Mouse (Mus musculus): ENCODE results near the gene Dvl1.

The Dvl1 gene

DNA sequence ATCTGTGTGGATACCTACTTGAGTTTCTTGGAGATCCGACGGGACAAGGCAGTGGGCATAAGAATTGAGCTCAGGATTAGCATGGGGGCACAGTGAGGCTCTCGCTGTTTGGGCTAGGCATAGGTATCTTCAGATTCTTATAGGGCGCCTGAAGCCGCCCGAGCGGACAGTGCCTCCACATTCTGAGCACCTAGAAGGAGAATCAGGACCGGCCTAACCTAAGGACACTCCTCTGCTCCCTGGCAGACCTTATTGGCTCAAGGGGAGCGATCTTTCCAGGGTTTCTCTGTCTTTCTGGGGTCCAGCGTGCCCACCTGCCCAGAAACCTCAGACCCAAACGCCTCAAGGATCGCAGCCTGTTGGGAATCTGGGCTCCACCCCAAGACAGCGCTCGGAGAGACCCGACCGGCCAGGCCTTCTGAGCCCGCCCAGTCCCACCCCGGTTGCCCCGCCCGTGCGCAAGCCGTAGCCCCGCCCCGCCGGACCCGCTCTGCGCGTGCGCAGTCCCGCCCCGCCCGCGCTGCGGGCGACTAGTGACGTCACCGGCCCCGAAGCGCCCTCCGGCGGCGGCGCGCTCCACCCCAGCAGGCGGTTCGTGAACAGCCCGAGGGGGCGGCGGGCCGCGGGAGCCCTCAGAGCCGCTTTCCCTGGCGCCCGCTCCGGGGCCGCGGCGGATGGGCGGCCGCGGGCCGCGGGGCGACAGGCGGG is at the start of gene Dvl1:
TSS of gene Dvl1 (plus strand) at position 532 of the 708 bp plus-strand sequence.
- peak; percentile 90 for DNase-seq

GRCm38 (mm10) chr4:155802075-155802474 is 45.1 kb upstream of the Dvl1 start:
- DNase-seq, result no peak

DNA sequence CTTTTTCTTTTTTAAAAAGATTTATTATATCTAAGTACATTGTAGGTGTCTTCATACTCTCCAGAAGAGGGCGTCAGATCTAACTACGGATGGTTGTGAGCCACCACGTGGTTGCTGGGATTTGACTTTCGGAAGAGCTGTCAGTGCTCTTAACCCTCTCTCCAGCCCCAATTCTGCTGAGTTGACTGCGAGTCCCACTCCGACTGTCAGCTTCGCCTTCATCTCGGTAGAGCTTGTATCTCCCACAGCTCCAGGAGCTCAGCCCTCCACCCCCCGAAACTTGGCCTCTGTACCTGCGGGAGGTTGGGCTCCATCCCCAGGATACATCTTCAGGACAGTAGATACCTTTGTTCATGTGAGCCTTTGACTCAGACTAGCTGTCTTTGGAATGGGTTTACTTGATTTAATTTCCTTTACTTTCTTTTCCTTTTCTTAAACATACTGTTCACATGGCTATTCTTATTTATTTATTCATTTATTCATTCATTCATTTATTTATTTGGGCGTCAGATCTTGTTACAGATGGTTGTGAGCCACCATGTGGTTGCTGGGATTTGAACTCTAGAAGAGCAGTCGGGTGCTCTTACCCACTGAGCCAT is 44.4 kb upstream of the Dvl1 start, which contains the start of gene Mrpl20:
TSS of gene Mrpl20 (plus strand) at position 138 of the 599 bp plus-strand sequence.
- DNase-seq, result no peak

GRCm38 (mm10) chr4:155803340-155804041 is 43.7 kb upstream of the Dvl1 start:
- peak; percentile 95 for DNase-seq

DNA sequence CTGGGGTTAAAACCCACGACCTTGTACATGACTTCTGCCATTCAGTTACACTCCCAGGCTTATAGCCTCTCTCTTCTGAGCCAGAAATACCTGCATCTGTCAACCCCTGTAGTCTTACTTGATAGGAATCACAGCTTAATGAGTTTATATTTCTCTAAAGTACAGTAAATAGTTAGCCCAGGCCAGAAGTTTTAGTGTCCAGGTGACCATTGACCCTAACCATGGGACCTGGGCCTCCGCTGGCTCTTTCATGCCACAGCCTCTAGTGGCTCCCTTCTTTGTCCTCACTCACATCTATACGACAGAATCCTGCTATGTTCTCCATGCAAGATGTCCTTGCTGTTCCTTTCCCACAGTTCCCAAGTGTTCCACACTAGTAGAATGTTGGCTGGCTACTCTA is 39.4 kb upstream of the Dvl1 start:
- peak; percentile 54 for DNase-seq

GRCm38 (mm10) chr4:155811929-155812664 is 35.1 kb upstream of the Dvl1 start, which contains the start of gene Ccnl2:
Ccnl2 (plus strand) TSS chr4:155812489.
- peak; percentile 95 for DNase-seq

DNA sequence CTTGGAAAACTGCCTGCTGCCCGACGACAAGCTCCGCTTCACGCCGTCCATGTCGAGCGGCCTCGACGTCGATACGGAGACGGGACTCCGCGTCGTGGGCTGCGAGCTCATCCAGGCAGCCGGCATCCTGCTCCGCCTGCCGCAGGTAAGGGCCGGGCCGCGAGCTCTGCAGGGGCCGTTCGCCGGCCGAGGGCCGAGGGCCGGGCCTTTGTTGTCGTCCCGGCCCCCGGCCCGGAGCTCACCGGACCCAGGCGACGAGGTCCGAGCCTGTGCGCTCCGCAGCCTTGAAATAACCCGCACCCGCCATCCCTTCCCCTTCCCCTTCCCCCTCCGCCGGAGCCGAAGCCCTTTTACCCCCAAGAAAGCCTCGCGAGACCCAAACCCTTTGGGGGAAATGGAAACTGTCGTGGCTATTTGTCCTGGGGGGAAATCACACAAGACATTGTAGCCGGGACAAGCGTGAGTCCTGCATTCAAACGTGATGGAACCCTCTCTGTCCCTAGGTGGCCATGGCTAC is 34.5 kb upstream of the Dvl1 start:
- DNase-seq, result no peak

- peak; percentile 40 for DNase-seq
Measured at GRCm38 (mm10) chr4:155817533-155817932, 29.7 kb upstream of the Dvl1 start.

- no peak for DNase-seq
Measured at GRCm38 (mm10) chr4:155821025-155821424, 26.2 kb upstream of the Dvl1 start.

DNA sequence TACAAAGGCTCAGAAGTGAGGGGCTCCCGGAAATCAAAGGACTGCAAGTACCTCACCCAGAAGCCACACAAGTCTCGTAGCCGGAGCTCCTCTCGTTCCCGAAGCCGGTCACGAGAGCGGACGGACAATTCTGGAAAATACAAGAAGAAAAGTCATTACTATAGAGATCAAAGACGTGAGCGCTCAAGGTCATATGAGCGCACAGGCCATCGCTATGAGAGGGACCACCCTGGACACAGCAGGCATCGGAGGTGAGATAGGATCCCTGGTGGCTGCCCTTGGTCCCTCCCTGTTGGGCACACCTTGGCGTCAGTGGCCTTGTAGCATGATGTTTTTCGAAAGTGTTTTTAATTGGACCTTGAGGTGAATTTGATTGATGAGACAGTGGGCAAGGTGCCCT is 23.8 kb upstream of the Dvl1 start:
- no peak for DNase-seq

GRCm38 (mm10) chr4:155829866-155830265 is 17.3 kb upstream of the Dvl1 start:
- no peak for DNase-seq

- peak; percentile 47 for DNase-seq
Measured at GRCm38 (mm10) chr4:155830596-155830995, 16.6 kb upstream of the Dvl1 start.

DNA sequence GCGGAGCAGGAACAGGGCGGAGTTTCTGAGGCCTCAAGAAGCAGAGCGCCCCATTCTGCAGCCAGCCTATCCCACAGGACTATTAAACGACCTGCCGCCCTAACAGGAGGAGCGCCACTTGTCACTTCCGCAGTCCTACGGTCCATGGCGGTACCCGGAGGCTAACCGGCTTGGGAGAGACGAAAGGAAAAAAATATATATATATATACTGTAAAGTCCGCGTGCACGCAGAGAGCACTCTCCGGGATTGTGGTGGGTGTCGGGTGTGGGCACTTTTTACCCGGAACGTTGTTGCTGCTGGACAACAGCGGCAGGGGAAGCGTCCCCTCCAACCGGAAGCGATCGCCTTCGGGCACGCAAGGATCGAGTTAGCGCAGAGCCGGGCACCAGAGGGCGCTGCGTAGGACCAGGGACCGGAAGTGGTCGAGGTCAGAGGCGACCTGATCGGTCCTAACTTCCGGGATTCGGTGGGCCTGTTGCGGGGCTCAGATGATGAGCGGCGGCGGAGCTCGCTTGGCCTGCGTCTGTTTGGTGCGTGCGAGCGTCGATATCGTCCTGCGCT is 15.9 kb upstream of the Dvl1 start, which contains the start of gene Aurkaip1:
TSS of gene Aurkaip1 (plus strand) at position 68 of the 562 bp plus-strand sequence.
- peak; percentile 96 for DNase-seq

DNA sequence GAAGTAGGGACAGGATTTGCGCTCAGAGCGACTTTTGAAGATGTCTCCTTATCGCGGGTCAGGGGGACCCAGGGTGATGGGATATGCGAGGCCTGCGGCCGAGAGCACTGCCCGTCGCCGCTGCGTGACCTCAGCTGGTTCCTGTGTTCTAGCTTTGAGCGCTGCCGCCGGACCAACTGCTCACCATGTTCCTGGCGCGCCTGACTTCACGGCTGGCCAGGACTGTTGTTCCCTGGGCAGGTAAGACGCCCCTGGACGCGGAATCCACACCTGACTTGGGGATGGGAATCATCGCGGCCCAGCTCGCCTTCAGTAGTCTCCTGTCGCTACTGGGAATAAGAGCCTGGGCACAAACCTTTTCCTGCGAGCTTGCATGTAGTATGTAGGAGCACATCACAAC is 15.4 kb upstream of the Dvl1 start:
- peak; percentile 52 for DNase-seq

DNA sequence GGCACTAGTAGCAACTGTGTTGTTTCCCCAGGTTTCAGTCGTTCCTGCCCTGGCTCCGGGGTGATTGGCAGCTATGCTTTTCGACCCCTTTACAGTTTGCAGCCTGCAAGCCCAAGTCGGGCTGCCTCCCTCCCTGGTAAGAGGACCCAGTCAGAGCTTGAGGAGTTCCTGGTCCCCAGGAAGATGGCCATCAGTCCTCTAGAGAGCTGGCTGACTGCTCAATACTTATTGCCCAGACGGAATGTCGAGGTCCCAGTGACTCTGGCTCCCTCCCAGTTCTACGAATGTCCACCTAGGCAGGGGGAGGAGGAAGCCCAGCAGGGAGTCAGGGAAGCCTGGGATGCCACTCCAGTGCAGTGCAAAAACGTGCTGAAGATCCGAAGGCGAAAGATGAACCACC is 14.9 kb upstream of the Dvl1 start:
- no peak for DNase-seq

DNA sequence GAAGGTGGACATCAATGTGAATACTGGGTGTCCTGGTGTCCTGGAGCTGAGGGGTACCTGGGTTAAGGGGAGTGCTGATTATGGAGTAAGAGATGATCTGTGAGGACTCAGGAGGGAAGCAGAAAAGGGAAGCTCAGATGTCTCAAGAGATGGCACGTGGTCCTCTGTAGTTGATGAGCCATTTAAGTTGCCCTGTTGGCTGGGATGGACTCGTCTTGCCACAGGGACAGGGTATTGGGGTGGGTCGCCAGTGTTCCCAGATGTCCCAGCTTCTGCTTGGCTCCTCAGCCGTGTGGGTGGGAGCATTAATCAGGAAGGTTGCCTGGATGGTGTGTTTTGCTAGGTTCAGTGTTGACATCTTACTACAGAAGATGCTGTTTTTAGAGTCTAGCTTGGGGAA is 14.0 kb upstream of the Dvl1 start:
- no peak for DNase-seq

DNA sequence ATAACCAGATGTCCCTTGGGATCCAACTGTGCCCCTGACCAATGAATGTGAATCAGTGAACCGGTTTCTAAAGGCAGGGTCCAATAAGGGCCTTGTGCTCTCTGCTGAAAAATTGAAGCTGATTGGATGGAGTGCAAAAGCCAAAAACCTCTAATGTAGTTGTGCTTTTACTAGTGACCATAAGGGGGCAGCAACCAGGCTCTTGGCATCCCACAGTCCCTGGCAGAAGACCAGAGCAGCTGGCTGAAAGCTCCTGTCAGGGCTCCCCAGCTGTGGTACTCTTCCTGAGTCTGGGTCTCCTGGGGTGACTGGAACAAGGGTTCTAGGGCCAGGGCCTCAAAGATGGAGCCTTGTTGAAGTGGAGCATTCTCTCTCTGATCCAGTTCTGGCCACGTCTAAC is 13.4 kb upstream of the Dvl1 start:
- DNase-seq, result peak; percentile 90

DNA sequence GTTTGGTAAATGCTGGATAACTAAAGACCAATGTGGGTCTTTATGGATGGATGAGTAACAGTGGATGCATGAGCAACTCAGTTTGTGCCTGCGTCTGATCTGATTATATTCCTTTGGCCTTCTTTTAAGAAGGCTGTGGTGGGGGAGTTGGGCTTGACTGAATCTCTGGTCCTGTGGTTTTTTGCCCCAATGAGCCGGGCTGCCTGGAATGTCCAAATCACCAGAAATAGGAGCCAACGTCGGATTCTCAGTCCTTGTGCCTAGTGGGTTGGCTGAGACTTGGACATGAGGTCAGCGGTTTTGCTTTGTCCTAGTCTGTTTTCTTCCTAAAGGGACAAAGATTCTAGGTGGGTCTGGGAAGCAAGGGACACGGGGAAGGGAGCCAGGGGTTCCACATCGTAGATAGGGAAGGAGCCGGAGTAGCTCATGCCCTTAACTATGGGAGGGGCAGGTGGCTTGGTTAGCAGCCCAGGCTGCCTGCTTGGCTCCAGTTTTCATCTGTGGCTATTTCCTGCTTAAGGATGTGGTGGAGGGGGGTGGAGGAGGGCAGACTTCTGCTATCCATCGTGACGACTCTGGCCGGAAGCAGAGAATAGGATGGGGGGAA is 9.7 kb upstream of the Dvl1 start:
- DNase-seq, result peak; percentile 52

DNA sequence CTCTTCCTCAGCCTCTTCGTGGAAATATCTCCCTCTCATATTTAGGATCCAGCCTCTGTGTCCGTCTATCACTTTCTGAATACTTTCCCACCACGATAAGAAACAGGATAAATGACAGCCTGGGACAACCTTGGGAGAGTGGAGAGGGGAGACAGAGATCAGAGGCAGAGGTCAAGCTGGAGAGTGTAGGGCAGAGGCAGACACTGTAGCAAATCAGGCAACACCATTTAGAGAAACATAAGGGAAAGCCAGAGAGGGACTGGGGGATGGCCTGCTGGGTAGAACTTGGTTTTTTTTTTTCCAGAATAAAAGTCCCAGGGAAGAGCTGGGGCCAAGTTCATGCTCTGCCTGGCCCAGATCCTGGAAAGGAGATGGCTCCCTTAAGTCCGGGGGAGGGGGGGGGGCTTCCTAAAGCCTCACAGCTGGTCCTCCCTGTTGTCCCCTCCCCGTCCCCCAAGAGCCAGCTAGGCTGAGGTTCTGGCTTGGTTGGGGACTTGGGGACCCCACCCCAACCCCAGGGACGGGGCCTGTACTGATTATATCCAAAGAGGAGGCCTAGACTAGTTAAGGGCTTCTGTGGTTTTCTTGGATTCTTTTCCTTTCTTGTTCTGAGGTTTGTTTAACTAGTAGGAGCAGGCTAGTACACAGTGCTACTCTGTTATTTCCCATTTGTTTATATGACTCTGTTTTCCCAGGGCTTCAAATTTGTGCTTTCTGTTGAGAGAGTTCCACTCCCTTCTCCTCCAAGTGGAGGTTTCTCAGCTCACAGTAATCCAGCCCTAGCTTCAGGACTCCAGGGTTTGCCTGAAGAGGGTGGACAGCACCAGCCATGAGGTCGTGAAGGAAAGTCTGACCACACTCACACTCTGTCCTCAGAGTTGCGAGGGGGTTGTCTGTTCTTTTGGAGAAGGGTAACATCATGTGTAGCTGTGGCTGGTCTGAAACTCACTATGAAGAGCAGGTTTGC is 8.7 kb upstream of the Dvl1 start:
- no peak for DNase-seq

- peak; percentile 83 for DNase-seq
Measured at GRCm38 (mm10) chr4:155839483-155839910, 7.7 kb upstream of the Dvl1 start, which contains the start of gene Mxra8. Mxra8 (plus strand) TSS chr4:155839680.
